Mouse (Mus musculus): Measurements from ENCODE around the gene Afap1l2. TPM values are rescaled to one million over a fixed set of nuclear protein-coding genes. Genes with fewer than 3 reads are reported as not detected.

Gene Afap1l2
- polyA plus RNA-seq, 1 experiment from 2014 or later, result 17.3 TPM

GRCm38 (mm10) chr19:56897654-56898053, 110.4 kb downstream of the Afap1l2 start:
- H3K9me3 ChIP-seq, result no peaks in the 10 kb centered on the region
- H3K4me2 ChIP-seq (replicated peaks), result no peak overlapping the region
- no peaks in the 10 kb centered on the region for H3K4me1 ChIP-seq
- ATAC-seq (ENCODE audit: low FRiP score, low read depth), result no peak
- no peak overlapping the region for H3K9ac ChIP-seq
- no peak overlapping the region for H3K4me3 ChIP-seq
- no peaks in the 10 kb centered on the region for H3K27me3 ChIP-seq (replicated peaks)
- H3K36me3 ChIP-seq, result no peaks in the 10 kb centered on the region
- no peak overlapping the region for H3K27ac ChIP-seq
- 90% methylated on average over 16 of the region's 16 CpGs for WGBS

GRCm38 (mm10) chr19:56893326-56893725, 114.7 kb downstream of the Afap1l2 start:
- 81% methylated on average over 5 of the region's 5 CpGs for WGBS
- Histone ChIP-seq H3K36me3 (no peaks in the 10 kb centered on the region), H3K4me2 (replicated peaks) (no peak overlapping the region), H3K4me3 (no peak overlapping the region), H3K9ac (no peak overlapping the region), H3K4me1 (peaks cover 6% of the 10 kb centered on the region; the same call in 1 of the 2 replicates), H3K27me3 (replicated peaks) (no peaks in the 10 kb centered on the region), H3K9me3 (no peaks in the 10 kb centered on the region), H3K27ac (no peak overlapping the region)
- no peak for ATAC-seq (ENCODE audit: low FRiP score, low read depth)

- no peak for ATAC-seq (ENCODE audit: low FRiP score, low read depth)
- Histone ChIP-seq H3K9me3 (no peaks in the 10 kb centered on the region), H3K27ac (no peak overlapping the region), H3K36me3 (no peaks in the 10 kb centered on the region), H3K27me3 (replicated peaks) (no peaks in the 10 kb centered on the region), H3K4me2 (replicated peaks) (no peak overlapping the region), H3K9ac (no peak overlapping the region), H3K4me3 (no peak overlapping the region), H3K4me1 (peaks cover 6% of the 10 kb centered on the region; the same call in 1 of the 2 replicates)
- WGBS, result 74% methylated on average over 5 of the region's 5 CpGs
These were observed 115.4 kb downstream of the Afap1l2 start for GRCm38 (mm10) chr19:56892586-56892985.

GRCm38 (mm10) chr19:56891438-56891837, 116.6 kb downstream of the Afap1l2 start:
- no peak for ATAC-seq (ENCODE audit: low FRiP score, low read depth)
- Histone ChIP-seq H3K9me3 (no peaks in the 10 kb centered on the region), H3K4me1 (peaks cover 6% of the 10 kb centered on the region; the same call in 1 of the 2 replicates), H3K4me2 (replicated peaks) (0 out of 2 replicates have a peak overlapping the region, but pooled peaks have one; percentile 19), H3K36me3 (no peaks in the 10 kb centered on the region), H3K27ac (no peak overlapping the region), H3K9ac (no peak overlapping the region), H3K4me3 (no peak overlapping the region), H3K27me3 (replicated peaks) (no peaks in the 10 kb centered on the region)
- WGBS, result 49% methylated on average over 2 of the region's 2 CpGs

GRCm38 (mm10) chr19:56888654-56889053, 119.4 kb downstream of the Afap1l2 start:
- H3K27me3 ChIP-seq (replicated peaks), result no peaks in the 10 kb centered on the region
- no peak for ATAC-seq (ENCODE audit: low FRiP score, low read depth)
- WGBS, result 80% methylated on average over 5 of the region's 5 CpGs

GRCm38 (mm10) chr19:56887879-56888278, 120.1 kb downstream of the Afap1l2 start:
- H3K36me3 ChIP-seq, result no peaks in the 10 kb centered on the region
- ATAC-seq (ENCODE audit: low FRiP score, low read depth), result no peak

More at GRCm38 (mm10) chr19:56888654-56889053, 119.4 kb downstream of the Afap1l2 start:
- Histone ChIP-seq H3K9me3 (no peaks in the 10 kb centered on the region), H3K9ac (no peak overlapping the region), H3K36me3 (no peaks in the 10 kb centered on the region), H3K27ac (no peak overlapping the region), H3K4me1 (peaks cover 6% of the 10 kb centered on the region; the same call in 1 of the 2 replicates), H3K4me2 (replicated peaks) (no peak overlapping the region), H3K4me3 (no peak overlapping the region)

GRCm38 (mm10) chr19:56877364-56877763, 130.7 kb downstream of the Afap1l2 start:
- Histone ChIP-seq H3K27ac (no peak overlapping the region), H3K4me2 (replicated peaks) (no peak overlapping the region), H3K36me3 (no peaks in the 10 kb centered on the region), H3K4me3 (no peak overlapping the region), H3K9ac (no peak overlapping the region), H3K9me3 (no peaks in the 10 kb centered on the region), H3K4me1 (peaks cover 14% of the 10 kb centered on the region), H3K27me3 (replicated peaks) (peaks cover 41% of the 10 kb centered on the region)
- no peak for ATAC-seq (ENCODE audit: low FRiP score, low read depth)
- 75% methylated on average over 6 of the region's 6 CpGs for WGBS

More at GRCm38 (mm10) chr19:56887879-56888278, 120.1 kb downstream of the Afap1l2 start:
- Histone ChIP-seq H3K4me2 (replicated peaks) (no peak overlapping the region), H3K9me3 (no peaks in the 10 kb centered on the region), H3K4me3 (no peak overlapping the region), H3K9ac (no peak overlapping the region), H3K4me1 (peaks cover 6% of the 10 kb centered on the region; the same call in 1 of the 2 replicates), H3K27ac (no peak overlapping the region), H3K27me3 (replicated peaks) (no peaks in the 10 kb centered on the region)
- 88% methylated on average over 10 of the region's 10 CpGs for WGBS

GRCm38 (mm10) chr19:56874601-56875315, 133.3 kb downstream of the Afap1l2 start:
- Histone ChIP-seq H3K9ac (peak overlapping the region; percentile 44; the same call in 1 of the 2 replicates), H3K9me3 (no peaks in the 10 kb centered on the region), H3K36me3 (no peaks in the 10 kb centered on the region), H3K27ac (no peak overlapping the region), H3K27me3 (replicated peaks) (peaks cover 47% of the 10 kb centered on the region), H3K4me1 (peaks cover 14% of the 10 kb centered on the region), H3K4me3 (peak overlapping the region; percentile 48), H3K4me2 (replicated peaks) (peak overlapping the region; percentile 97)
- ATAC-seq (ENCODE audit: low FRiP score, low read depth), result no peak
- 9% methylated on average over 30 of the region's 30 CpGs for WGBS

- Histone ChIP-seq H3K9me3 (no peaks in the 10 kb centered on the region), H3K9ac (peak within 1 kb of the TSS; percentile 44), H3K27ac (no peak within 1 kb of the TSS), H3K4me2 (replicated peaks) (peak within 1 kb of the TSS; percentile 97), H3K4me3 (peak within 1 kb of the TSS; percentile 48), H3K27me3 (replicated peaks) (peaks cover 47% of the 10 kb centered on the region), H3K4me1 (peaks cover 14% of the 10 kb centered on the region), H3K36me3 (no peaks in the 10 kb centered on the region)
- WGBS, result 3% methylated on average over 71 of the region's 71 CpGs
- ATAC-seq (ENCODE audit: low FRiP score, low read depth), result no peak
These were observed 134.0 kb downstream of the Afap1l2 start, which contains the start of gene Vwa2 for GRCm38 (mm10) chr19:56873816-56874600. Vwa2 (plus strand) TSS chr19:56874249.

- 69% methylated on average over 4 of the region's 4 CpGs for WGBS
- H3K9ac ChIP-seq, result no peak overlapping the region
- ATAC-seq (ENCODE audit: low FRiP score, low read depth), result no peak
These were observed 140.3 kb downstream of the Afap1l2 start for GRCm38 (mm10) chr19:56867701-56868100.

More at GRCm38 (mm10) chr19:56867701-56868100, 140.3 kb downstream of the Afap1l2 start:
- H3K4me1 ChIP-seq, result no peaks in the 10 kb centered on the region
- H3K9me3 ChIP-seq, result no peaks in the 10 kb centered on the region
- no peak overlapping the region for H3K4me3 ChIP-seq
- H3K27ac ChIP-seq, result no peak overlapping the region
- H3K36me3 ChIP-seq, result no peaks in the 10 kb centered on the region
- H3K4me2 ChIP-seq (replicated peaks), result no peak overlapping the region
- H3K27me3 ChIP-seq (replicated peaks), result peaks cover 9% of the 10 kb centered on the region

Data from neural tube, embryonic 12.5 days (tissue).